Mouse (Mus musculus): ENCODE measurements at regions not wholly inside any gene's neighbourhood (a gene's known extent, or its start where the extent isn't known, plus 50 kb on each side); places are given as distances from the start of the nearest gene placed in this dataset.

DNA sequence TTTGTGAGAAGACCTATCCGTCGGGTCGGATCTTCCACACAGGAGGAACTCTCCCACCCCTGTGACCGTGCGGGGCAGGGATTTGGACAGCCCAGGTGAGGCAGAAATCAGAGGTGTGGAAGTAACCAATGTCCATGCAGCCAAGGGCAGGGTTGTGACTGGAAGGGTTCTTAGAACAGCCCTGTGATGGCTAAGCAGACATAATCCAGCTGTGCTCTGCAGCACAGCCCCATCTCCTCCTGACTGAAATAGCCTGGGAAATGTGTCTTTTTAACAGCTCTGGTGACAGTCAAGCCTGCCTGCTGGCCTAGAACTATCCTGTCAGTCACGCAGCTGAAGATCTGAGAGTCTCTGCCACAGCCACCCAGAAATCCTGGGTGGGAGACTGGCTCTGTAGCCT is 198.7 kb upstream of the A430005L14Rik start:
- 83% methylated on average over 6 of the region's 6 CpGs for WGBS
- Histone ChIP-seq H3K4me3 (replicated peaks; ENCODE audit: extremely low read depth, low read depth, low read length) (no peak overlapping the region), H3K4me1 (ENCODE audit: control insufficient read depth, insufficient read depth, low read length) (no peaks in the 10 kb centered on the region)
- TF ChIP-seq POLR2A (IDR thresholded peaks at IDR 0.05; ENCODE audit: borderline replicate concordance, extremely low read depth, low read depth, low read length) (no peak), CTCF (IDR thresholded peaks at IDR 0.05; ENCODE audit: insufficient read depth, low read length) (no peak)
- DNase-seq = no peak

DNA sequence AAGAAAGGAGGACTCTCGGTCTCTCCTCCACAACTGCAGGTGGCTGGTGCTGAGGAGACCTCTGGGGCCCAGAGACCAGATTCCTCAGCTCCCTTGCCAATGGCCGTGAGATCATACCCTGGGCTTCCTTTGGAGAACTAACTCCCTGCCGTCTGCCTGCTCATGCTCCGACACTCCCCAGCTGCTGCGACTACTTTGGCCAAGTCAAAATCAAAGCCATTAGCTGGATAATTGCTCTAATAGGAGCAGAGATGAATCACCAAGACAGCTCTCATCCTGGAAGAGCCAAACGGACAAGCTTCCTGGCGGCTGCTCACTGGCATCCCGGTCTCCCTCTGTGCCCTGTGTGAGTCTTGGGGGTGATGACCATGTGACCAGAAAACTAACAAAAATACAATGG is 198.3 kb upstream of the A430005L14Rik start:
- no peak for TF ChIP-seq POLR2A (IDR thresholded peaks at IDR 0.05; ENCODE audit: borderline replicate concordance, extremely low read depth, low read depth, low read length)
- no peak for TF ChIP-seq CTCF (IDR thresholded peaks at IDR 0.05; ENCODE audit: insufficient read depth, low read length)
- Histone ChIP-seq H3K4me1 (ENCODE audit: control insufficient read depth, insufficient read depth, low read length) (no peaks in the 10 kb centered on the region), H3K4me3 (replicated peaks; ENCODE audit: extremely low read depth, low read depth, low read length) (no peak overlapping the region)
- DNase-seq = no peak
- WGBS = 58% methylated on average over 8 of the region's 8 CpGs

DNA sequence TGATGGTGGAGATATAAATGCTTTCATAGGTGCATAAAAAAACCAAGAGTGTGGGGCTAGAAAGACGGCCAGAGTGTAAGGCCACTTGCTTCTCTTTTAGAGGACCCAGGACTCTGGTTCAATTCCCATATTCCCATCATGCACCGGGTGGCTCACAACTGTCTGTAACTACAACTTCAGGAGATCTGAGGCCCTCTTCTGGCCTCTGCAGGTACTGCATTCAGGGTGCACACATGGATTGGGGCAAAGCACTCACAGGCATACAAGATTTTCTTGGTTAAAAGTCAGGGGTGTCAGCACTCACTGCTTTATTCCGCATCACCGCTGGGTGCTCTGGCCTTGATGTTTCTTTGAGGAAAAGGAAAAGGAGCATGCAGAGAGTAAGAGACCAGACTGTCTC is 196.1 kb upstream of the A430005L14Rik start:
- DNase-seq = no peak
- H3K4me1 ChIP-seq (ENCODE audit: control insufficient read depth, insufficient read depth, low read length) = no peaks in the 10 kb centered on the region
- 86% methylated on average over 4 of the region's 4 CpGs for WGBS
- no peak overlapping the region for H3K4me3 ChIP-seq (replicated peaks; ENCODE audit: extremely low read depth, low read depth, low read length)
- TF ChIP-seq POLR2A (IDR thresholded peaks at IDR 0.05; ENCODE audit: borderline replicate concordance, extremely low read depth, low read depth, low read length) = no peak
- TF ChIP-seq CTCF (IDR thresholded peaks at IDR 0.05; ENCODE audit: insufficient read depth, low read length) = no peak

DNA sequence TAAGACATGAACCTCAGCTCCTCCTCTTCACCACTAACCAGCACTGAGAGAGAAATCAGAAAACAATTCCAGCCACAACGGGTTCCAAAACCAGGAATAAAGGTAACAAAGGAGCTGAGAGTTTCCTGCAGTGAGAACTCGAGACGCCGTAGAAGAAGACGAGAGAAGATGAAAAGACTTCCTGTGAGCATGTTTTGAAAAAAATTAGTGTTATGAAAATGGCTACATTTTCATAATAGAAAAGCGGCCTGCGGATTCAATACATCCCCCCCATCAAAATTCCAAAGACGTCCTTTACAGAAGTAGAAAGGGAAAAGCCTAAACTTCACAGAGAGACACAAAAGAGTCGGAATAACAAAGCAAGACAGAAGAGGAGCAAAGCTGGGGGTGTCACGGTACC is 193.6 kb upstream of the A430005L14Rik start:
- DNase-seq = no peak
- H3K4me3 ChIP-seq (replicated peaks; ENCODE audit: extremely low read depth, low read depth, low read length) = no peak overlapping the region
- WGBS = 79% methylated on average over 10 of the region's 10 CpGs
- no peaks in the 10 kb centered on the region for H3K4me1 ChIP-seq (ENCODE audit: control insufficient read depth, insufficient read depth, low read length)
- TF ChIP-seq CTCF (IDR thresholded peaks at IDR 0.05; ENCODE audit: insufficient read depth, low read length) (no peak), POLR2A (IDR thresholded peaks at IDR 0.05; ENCODE audit: borderline replicate concordance, extremely low read depth, low read depth, low read length) (no peak)

DNA sequence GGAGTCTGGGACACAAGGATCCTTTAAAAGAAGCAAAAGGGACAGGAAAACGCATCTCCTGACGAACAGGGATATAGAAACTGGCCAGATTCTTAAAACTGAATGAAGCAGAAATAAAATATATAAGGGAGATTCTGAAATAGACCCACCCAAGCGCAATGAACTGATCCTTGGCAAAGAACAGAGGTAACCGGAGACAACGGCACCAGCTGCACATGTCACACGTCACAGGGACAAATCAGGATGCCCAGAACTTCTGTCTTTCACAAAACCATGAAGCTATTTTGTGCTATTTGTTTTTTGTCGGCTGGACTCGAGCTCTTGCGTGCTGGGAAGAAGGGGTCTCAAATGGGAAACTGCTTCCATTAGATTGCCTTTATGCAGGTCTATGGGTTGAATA is 189.3 kb upstream of the A430005L14Rik start:
- no peak for TF ChIP-seq CTCF (IDR thresholded peaks at IDR 0.05; ENCODE audit: insufficient read depth, low read length)
- no peak for TF ChIP-seq POLR2A (IDR thresholded peaks at IDR 0.05; ENCODE audit: borderline replicate concordance, extremely low read depth, low read depth, low read length)
- WGBS = 76% methylated on average over 9 of the region's 9 CpGs
- Histone ChIP-seq H3K4me1 (ENCODE audit: control insufficient read depth, insufficient read depth, low read length) (no peaks in the 10 kb centered on the region), H3K4me3 (replicated peaks; ENCODE audit: extremely low read depth, low read depth, low read length) (no peak overlapping the region)
- no peak for DNase-seq

DNA sequence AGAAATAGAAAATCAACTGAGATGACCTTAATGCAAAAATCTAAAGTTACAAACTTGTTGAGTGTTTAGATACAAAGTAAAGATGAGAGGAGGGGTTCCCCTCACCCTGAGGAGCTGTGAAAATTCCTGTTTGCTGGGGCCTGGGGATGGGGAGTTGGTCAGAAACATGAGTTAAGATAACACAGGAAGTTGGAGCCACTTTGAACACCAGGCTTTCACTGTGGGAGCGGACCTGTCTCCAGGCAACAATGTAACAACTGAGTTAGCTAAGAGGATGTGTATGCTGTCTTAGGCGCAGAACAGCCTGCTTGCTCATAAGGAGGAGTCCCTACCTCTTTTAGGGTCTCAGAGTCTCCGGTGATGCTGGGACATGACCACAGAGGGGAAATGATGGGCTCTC is 188.7 kb upstream of the A430005L14Rik start:
- no peak for DNase-seq
- Histone ChIP-seq H3K4me3 (replicated peaks; ENCODE audit: extremely low read depth, low read depth, low read length) (no peak overlapping the region), H3K4me1 (ENCODE audit: control insufficient read depth, insufficient read depth, low read length) (no peaks in the 10 kb centered on the region)
- WGBS = 13% methylated on average over 3 of the region's 3 CpGs
- TF ChIP-seq CTCF (IDR thresholded peaks at IDR 0.05; ENCODE audit: insufficient read depth, low read length) = no peak
- no peak for TF ChIP-seq POLR2A (IDR thresholded peaks at IDR 0.05; ENCODE audit: borderline replicate concordance, extremely low read depth, low read depth, low read length)

DNA sequence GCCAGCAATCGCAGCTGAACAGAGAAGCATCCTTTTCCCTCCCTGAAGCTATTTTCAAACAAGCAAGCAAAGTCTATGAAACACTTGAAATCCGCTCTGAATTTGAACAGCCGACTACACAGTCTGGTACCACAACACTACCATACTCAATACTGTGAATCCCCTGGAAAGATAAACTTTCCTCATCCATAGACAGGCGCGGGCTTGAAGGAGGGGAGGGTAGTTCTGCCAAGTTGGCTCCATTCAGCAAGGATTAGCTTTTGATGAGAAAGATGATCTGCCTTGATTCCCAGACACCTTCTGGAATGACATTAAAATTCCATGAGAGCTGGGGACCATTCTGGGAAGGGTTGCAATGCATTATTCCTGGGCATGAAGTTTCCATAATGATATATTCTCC is 186.4 kb upstream of the A430005L14Rik start:
- H3K4me3 ChIP-seq (replicated peaks; ENCODE audit: extremely low read depth, low read depth, low read length) = no peak overlapping the region
- no peak for DNase-seq
- no peaks in the 10 kb centered on the region for H3K4me1 ChIP-seq (ENCODE audit: control insufficient read depth, insufficient read depth, low read length)
- 74% methylated on average over 5 of the region's 5 CpGs for WGBS
- no peak for TF ChIP-seq POLR2A (IDR thresholded peaks at IDR 0.05; ENCODE audit: borderline replicate concordance, extremely low read depth, low read depth, low read length)
- no peak for TF ChIP-seq CTCF (IDR thresholded peaks at IDR 0.05; ENCODE audit: insufficient read depth, low read length)

DNA sequence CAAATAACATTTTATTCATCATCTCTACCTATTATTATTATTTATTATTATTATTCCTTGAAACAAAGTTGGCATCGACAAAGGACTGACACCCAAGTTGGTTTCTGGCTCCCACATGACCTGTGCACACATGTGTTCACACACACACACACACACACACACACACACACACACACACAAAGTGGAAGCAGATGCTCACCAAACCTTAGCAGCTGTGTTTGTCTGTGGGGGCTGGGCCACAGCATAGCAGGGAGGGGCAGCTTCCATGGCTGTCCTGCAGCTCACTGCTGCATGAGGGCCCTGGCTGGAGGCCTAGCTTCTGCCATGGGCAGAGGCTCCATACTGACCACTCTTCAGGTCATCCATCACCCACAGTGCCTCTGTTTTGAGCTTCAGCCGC is 176.5 kb upstream of the A430005L14Rik start:
- TF ChIP-seq CTCF (IDR thresholded peaks at IDR 0.05; ENCODE audit: insufficient read depth, low read length) (no peak), POLR2A (IDR thresholded peaks at IDR 0.05; ENCODE audit: borderline replicate concordance, extremely low read depth, low read depth, low read length) (no peak)
- no peak for DNase-seq
- no peak overlapping the region for H3K4me3 ChIP-seq (replicated peaks; ENCODE audit: extremely low read depth, low read depth, low read length)
- no peaks in the 10 kb centered on the region for H3K4me1 ChIP-seq (ENCODE audit: control insufficient read depth, insufficient read depth, low read length)
- 77% methylated on average over 2 of the region's 2 CpGs for WGBS

DNA sequence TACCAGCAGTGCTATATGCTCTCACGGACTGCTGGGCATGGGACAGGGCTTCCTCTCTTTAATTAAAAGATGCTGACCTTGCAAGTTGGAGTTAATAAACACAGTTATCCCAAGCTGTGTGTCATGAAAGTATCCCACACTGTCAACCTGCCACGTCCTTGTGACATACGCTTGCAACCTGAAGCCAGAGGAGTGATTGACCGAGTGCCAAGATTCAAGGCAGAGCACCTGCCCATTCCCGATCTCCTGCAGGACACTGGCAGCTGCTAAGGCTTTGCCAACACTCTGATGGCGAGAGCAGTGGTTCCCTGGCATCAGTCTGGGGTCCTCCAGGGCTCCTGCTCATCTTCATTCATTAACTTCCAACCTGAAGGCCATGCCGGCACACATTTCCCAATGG is 175.8 kb upstream of the A430005L14Rik start:
- Histone ChIP-seq H3K4me3 (replicated peaks; ENCODE audit: extremely low read depth, low read depth, low read length) (no peak overlapping the region), H3K4me1 (ENCODE audit: control insufficient read depth, insufficient read depth, low read length) (no peaks in the 10 kb centered on the region)
- 75% methylated on average over 7 of the region's 7 CpGs for WGBS
- no peak for DNase-seq
- TF ChIP-seq POLR2A (IDR thresholded peaks at IDR 0.05; ENCODE audit: borderline replicate concordance, extremely low read depth, low read depth, low read length) = no peak
- no peak for TF ChIP-seq CTCF (IDR thresholded peaks at IDR 0.05; ENCODE audit: insufficient read depth, low read length)

DNA sequence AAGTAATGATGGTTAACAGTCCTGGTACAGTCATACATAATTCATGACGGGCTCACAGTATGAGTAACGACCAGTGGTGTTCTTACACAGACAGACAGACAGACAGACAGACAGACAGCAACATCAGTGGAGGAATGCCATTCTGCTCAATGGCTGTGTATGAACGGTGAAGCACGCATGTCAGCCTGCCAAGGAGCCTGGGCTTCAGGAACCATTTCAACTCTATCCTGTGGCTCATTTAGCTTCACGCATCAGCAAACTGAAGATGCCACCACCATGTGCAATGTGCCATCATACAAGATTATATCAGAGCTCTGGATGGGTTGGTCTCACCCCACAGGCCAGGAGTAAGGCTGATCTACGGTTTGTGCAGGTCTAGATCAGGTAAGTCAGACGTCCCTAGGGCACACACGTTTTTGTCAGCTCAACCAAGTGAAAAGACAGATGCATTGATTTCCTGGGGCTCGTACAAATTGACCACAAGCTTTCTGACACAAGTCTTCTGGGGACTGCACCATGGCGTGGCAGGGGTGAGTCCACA is 175.0 kb upstream of the A430005L14Rik start:
- no peak overlapping the region for H3K4me3 ChIP-seq (replicated peaks; ENCODE audit: extremely low read depth, low read depth, low read length)
- TF ChIP-seq CTCF (IDR thresholded peaks at IDR 0.05; ENCODE audit: insufficient read depth, low read length) (no peak), POLR2A (IDR thresholded peaks at IDR 0.05; ENCODE audit: borderline replicate concordance, extremely low read depth, low read depth, low read length) (no peak)
- 79% methylated on average over 10 of the region's 10 CpGs for WGBS
- no peaks in the 10 kb centered on the region for H3K4me1 ChIP-seq (ENCODE audit: control insufficient read depth, insufficient read depth, low read length)
- no peak for DNase-seq

All from lung, adult 2 months (tissue).